Mouse (Mus musculus): ENCODE measurements around the gene Rexo4. TPM values are rescaled to one million over a fixed set of nuclear protein-coding genes. Genes with fewer than 3 reads are reported as not detected.

Gene Rexo4
- polyA plus RNA-seq, 1 experiment, result 33.6 TPM

- DNase-seq (ENCODE audit: low spot score), result no peak
These were observed 13.8 kb downstream of the Rexo4 start for GRCm38 (mm10) chr2:26950411-26950810.

GRCm38 (mm10) chr2:26943253-26943652 is 20.9 kb downstream of the Rexo4 start:
- DNase-seq (ENCODE audit: low spot score), result no peak

- no peak for DNase-seq (ENCODE audit: low spot score)
These were observed 22.6 kb downstream of the Rexo4 start for GRCm38 (mm10) chr2:26941539-26941938.

- no peak for DNase-seq (ENCODE audit: low spot score)
These were observed 27.8 kb downstream of the Rexo4 start for GRCm38 (mm10) chr2:26936425-26936824.

- no peak for DNase-seq (ENCODE audit: low spot score)
These were observed 28.9 kb downstream of the Rexo4 start for GRCm38 (mm10) chr2:26935286-26935685.

GRCm38 (mm10) chr2:26933304-26934055 is 30.7 kb downstream of the Rexo4 start, which contains the start of the genes Surf4 and Stkld1:
Surf4 (minus strand) TSS chr2:26933928.
Stkld1 (plus strand) TSS chr2:26934047.
- peak; percentile 86 for DNase-seq (ENCODE audit: low spot score)

- no peak for DNase-seq (ENCODE audit: low spot score)
These were observed 31.5 kb downstream of the Rexo4 start for GRCm38 (mm10) chr2:26932473-26933303.

GRCm38 (mm10) chr2:26930390-26930789 is 33.8 kb downstream of the Rexo4 start:
- no peak for DNase-seq (ENCODE audit: low spot score)

- DNase-seq (ENCODE audit: low spot score), result no peak
These were observed 36.3 kb downstream of the Rexo4 start for GRCm38 (mm10) chr2:26927745-26928476.

- DNase-seq (ENCODE audit: low spot score), result no peak
These were observed 42.4 kb downstream of the Rexo4 start for GRCm38 (mm10) chr2:26921784-26922183.

GRCm38 (mm10) chr2:26920190-26920855 is 43.9 kb downstream of the Rexo4 start:
- DNase-seq (ENCODE audit: low spot score), result no peak

- no peak for DNase-seq (ENCODE audit: low spot score)
These were observed 44.5 kb downstream of the Rexo4 start for GRCm38 (mm10) chr2:26919684-26920083.

GRCm38 (mm10) chr2:26916738-26917137 is 47.4 kb downstream of the Rexo4 start:
- DNase-seq (ENCODE audit: low spot score), result no peak

GRCm38 (mm10) chr2:26915927-26916728 is 48.1 kb downstream of the Rexo4 start, which contains the start of the genes Surf2 and Surf1:
Surf2 (plus strand) TSS chr2:26916367.
Surf1 (minus strand) TSS chr2:26916530.
- peak; percentile 62 for DNase-seq (ENCODE audit: low spot score)

GRCm38 (mm10) chr2:26914148-26914941 is 49.8 kb downstream of the Rexo4 start:
- no peak for DNase-seq (ENCODE audit: low spot score)

GRCm38 (mm10) chr2:26913416-26914147 is 50.6 kb downstream of the Rexo4 start:
- no peak for DNase-seq (ENCODE audit: low spot score)

- no peak for DNase-seq (ENCODE audit: low spot score)
These were observed 51.9 kb downstream of the Rexo4 start for GRCm38 (mm10) chr2:26912253-26912770.

GRCm38 (mm10) chr2:26910994-26911765 is 53.0 kb downstream of the Rexo4 start:
- DNase-seq (ENCODE audit: low spot score), result no peak

All from urinary bladder, adult 2 months (tissue).